Mouse (Mus musculus): ENCODE measurements around the gene Milr1. TPM values are rescaled to one million over a fixed set of nuclear protein-coding genes. Genes with fewer than 3 reads are reported as not detected.
A peak's percentile ranks its signal among the peaks of the same experiment; 100 is the strongest.
"Not testable (repeated sequence)": the region's sequence is repeated elsewhere in the genome, so short reads cannot be mapped to it uniquely, and the experiment has no call there.

Gene Milr1
- polyA plus RNA-seq, 1 experiment from 2014 or later: 5.1 TPM

DNA sequence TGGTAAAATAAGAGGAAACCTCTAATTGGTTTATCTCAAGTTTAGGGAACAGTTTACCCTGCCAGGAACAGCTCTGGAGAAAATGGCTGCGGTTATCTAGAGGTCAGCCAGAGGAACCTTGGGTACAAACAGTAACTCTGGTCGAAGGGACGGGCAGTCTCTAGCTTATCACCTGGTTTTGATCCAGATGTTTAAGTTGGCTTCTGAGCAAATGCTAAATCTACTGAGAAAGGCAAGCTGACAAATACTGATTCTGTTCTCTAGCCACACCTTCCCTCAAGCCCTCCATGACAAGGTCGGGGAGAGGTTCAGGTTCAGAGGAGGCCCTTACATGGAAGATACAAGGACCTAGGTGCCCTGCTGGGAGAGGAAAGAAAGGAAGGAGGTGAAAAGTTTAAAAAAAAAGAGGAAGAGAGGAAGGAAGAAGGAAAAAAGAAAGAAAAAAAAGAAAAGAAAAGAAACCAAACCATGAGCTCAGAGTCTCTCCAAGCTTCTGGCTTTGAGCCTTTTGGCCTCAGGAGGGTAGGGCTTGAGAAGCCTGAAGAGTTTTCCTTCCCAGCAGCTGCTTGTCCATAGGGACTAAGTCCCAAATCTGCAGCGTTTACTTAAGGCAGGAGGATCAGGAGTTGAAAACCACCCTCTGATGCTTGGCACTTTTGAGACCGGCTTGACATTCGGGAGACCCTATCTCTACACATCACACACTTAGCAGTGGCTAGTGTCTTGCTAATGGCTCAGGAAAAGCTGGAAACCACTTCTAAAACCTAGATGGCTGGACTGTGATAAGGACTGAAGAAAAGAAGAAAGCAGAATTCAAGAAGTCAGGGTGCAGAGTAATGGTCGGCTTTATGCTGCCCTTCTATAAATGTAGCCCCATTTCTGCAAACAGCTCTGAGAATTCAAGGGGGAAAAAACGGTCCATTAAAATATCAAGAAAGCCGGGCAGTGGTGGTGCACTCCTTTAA, 22.3 kb upstream of the Milr1 start:
- no peaks in the 10 kb centered on the region for H3K36me3 ChIP-seq (replicated peaks; ENCODE audit: insufficient read depth, low read length)
- ATAC-seq: peak; percentile 54
- DNase-seq: no peak
- peaks cover 12% of the 10 kb centered on the region for H3K4me1 ChIP-seq (ENCODE audit: insufficient read depth)
- WGBS (ENCODE audit: insufficient replicate concordance): 48% methylated on average over 10 of the region's 10 CpGs
- no peak overlapping the region for H3K4me2 ChIP-seq (ENCODE audit: low read depth, low read length)
- no peak overlapping the region for H3K9ac ChIP-seq (replicated peaks)
- H3K9me3 ChIP-seq (ENCODE audit: low read length): no peaks in the 10 kb centered on the region
- H3K27me3 ChIP-seq (ENCODE audit: insufficient read depth, low read length): no peaks in the 10 kb centered on the region
- H3K27ac ChIP-seq (ENCODE audit: low read depth): no peak overlapping the region
- TF ChIP-seq CTCF (IDR thresholded peaks at IDR 0.05; ENCODE audit: low read depth) (no peak), EP300 (IDR thresholded peaks at IDR 0.05; ENCODE audit: low read depth) (0 out of 2 replicates have a peak, but pooled peaks have one; percentile 19)
- no peak overlapping the region for H3K4me3 ChIP-seq (ENCODE audit: low read depth, low read length)

GRCm38 (mm10) chr11:106729656-106730055, 21.4 kb upstream of the Milr1 start:
- H3K9ac ChIP-seq (replicated peaks): no peak overlapping the region
- H3K9me3 ChIP-seq (ENCODE audit: low read length): no peaks in the 10 kb centered on the region
- H3K27ac ChIP-seq (ENCODE audit: low read depth): no peak overlapping the region
- H3K4me2 ChIP-seq (ENCODE audit: low read depth, low read length): no peak overlapping the region
- H3K27me3 ChIP-seq (ENCODE audit: insufficient read depth, low read length): no peaks in the 10 kb centered on the region
- ATAC-seq (no peak), DNase-seq (no peak)
- no peak overlapping the region for H3K4me3 ChIP-seq (ENCODE audit: low read depth, low read length)
- H3K36me3 ChIP-seq (replicated peaks; ENCODE audit: insufficient read depth, low read length): no peaks in the 10 kb centered on the region
- TF ChIP-seq EP300 (IDR thresholded peaks at IDR 0.05; ENCODE audit: low read depth): no peak
- TF ChIP-seq CTCF (IDR thresholded peaks at IDR 0.05; ENCODE audit: low read depth): no peak
- WGBS (ENCODE audit: insufficient replicate concordance): 92% methylated on average over 1 of the region's 1 CpGs
- peaks cover 12% of the 10 kb centered on the region for H3K4me1 ChIP-seq (ENCODE audit: insufficient read depth)

GRCm38 (mm10) chr11:106730714-106731113, 20.3 kb upstream of the Milr1 start:
- DNase-seq (no peak), ATAC-seq (no peak)
- Histone ChIP-seq H3K27me3 (ENCODE audit: insufficient read depth, low read length) (no peaks in the 10 kb centered on the region), H3K4me2 (ENCODE audit: low read depth, low read length) (no peak overlapping the region), H3K27ac (ENCODE audit: low read depth) (no peak overlapping the region), H3K36me3 (replicated peaks; ENCODE audit: insufficient read depth, low read length) (no peaks in the 10 kb centered on the region), H3K4me3 (ENCODE audit: low read depth, low read length) (no peak overlapping the region), H3K9me3 (ENCODE audit: low read length) (no peaks in the 10 kb centered on the region), H3K4me1 (ENCODE audit: insufficient read depth) (peaks cover 12% of the 10 kb centered on the region), H3K9ac (replicated peaks) (no peak overlapping the region)
- TF ChIP-seq EP300 (IDR thresholded peaks at IDR 0.05; ENCODE audit: low read depth) (no peak), CTCF (IDR thresholded peaks at IDR 0.05; ENCODE audit: low read depth) (no peak)
- 40% methylated on average over 4 of the region's 4 CpGs for WGBS (ENCODE audit: insufficient replicate concordance)

GRCm38 (mm10) chr11:106736614-106737013, 14.4 kb upstream of the Milr1 start:
- Histone ChIP-seq H3K27ac (ENCODE audit: low read depth) (no peak overlapping the region), H3K4me2 (ENCODE audit: low read depth, low read length) (no peak overlapping the region), H3K36me3 (replicated peaks; ENCODE audit: insufficient read depth, low read length) (no peaks in the 10 kb centered on the region), H3K4me1 (ENCODE audit: insufficient read depth) (no peaks in the 10 kb centered on the region), H3K9me3 (ENCODE audit: low read length) (no peaks in the 10 kb centered on the region), H3K27me3 (ENCODE audit: insufficient read depth, low read length) (no peaks in the 10 kb centered on the region), H3K9ac (replicated peaks) (no peak overlapping the region), H3K4me3 (ENCODE audit: low read depth, low read length) (no peak overlapping the region)
- 77% methylated on average over 3 of the region's 3 CpGs for WGBS (ENCODE audit: insufficient replicate concordance)
- ATAC-seq: no peak
- TF ChIP-seq EP300 (IDR thresholded peaks at IDR 0.05; ENCODE audit: low read depth) (no peak), CTCF (IDR thresholded peaks at IDR 0.05; ENCODE audit: low read depth) (no peak)
- DNase-seq: no peak

DNA sequence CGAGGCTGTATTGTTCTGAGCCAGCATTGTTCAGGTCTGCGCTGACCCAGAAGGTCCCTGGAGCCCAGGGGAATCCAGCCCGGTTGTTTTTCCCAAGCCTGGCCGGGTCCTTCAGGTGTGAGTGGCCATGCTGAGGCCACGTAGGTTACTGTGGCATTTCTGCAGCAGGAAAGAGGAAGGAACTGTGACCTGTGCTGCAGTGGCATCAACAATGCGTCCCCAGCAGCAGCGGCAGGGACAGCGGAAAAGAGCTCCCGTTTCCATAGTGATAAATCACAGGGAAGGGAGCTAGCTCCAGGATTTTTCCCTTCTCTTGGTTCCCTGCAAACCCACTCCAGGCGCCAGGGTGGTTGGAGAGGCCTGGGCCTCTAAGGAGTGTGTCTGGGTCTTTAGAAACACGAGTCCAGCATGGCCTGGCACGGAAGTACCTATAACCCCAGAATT, 13.8 kb upstream of the Milr1 start:
- WGBS (ENCODE audit: insufficient replicate concordance): 53% methylated on average over 12 of the region's 12 CpGs
- H3K27me3 ChIP-seq (ENCODE audit: insufficient read depth, low read length): no peaks in the 10 kb centered on the region
- no peak for ATAC-seq
- no peaks in the 10 kb centered on the region for H3K4me1 ChIP-seq (ENCODE audit: insufficient read depth)
- no peak overlapping the region for H3K4me2 ChIP-seq (ENCODE audit: low read depth, low read length)
- H3K9ac ChIP-seq (replicated peaks): no peak overlapping the region
- H3K27ac ChIP-seq (ENCODE audit: low read depth): no peak overlapping the region
- no peaks in the 10 kb centered on the region for H3K36me3 ChIP-seq (replicated peaks; ENCODE audit: insufficient read depth, low read length)
- no peak for TF ChIP-seq CTCF (IDR thresholded peaks at IDR 0.05; ENCODE audit: low read depth)
- TF ChIP-seq EP300 (IDR thresholded peaks at IDR 0.05; ENCODE audit: low read depth): no peak
- no peak overlapping the region for H3K4me3 ChIP-seq (ENCODE audit: low read depth, low read length)
- H3K9me3 ChIP-seq (ENCODE audit: low read length): no peaks in the 10 kb centered on the region
- DNase-seq: no peak

GRCm38 (mm10) chr11:106739116-106739515, 11.9 kb upstream of the Milr1 start:
- Histone ChIP-seq H3K9me3 (ENCODE audit: low read length) (no peaks in the 10 kb centered on the region), H3K9ac (replicated peaks) (no peak overlapping the region), H3K27me3 (ENCODE audit: insufficient read depth, low read length) (no peaks in the 10 kb centered on the region), H3K4me1 (ENCODE audit: insufficient read depth) (no peaks in the 10 kb centered on the region), H3K36me3 (replicated peaks; ENCODE audit: insufficient read depth, low read length) (no peaks in the 10 kb centered on the region), H3K4me2 (ENCODE audit: low read depth, low read length) (no peak overlapping the region), H3K4me3 (ENCODE audit: low read depth, low read length) (no peak overlapping the region), H3K27ac (ENCODE audit: low read depth) (no peak overlapping the region)
- TF ChIP-seq CTCF (IDR thresholded peaks at IDR 0.05; ENCODE audit: low read depth) (no peak), EP300 (IDR thresholded peaks at IDR 0.05; ENCODE audit: low read depth) (no peak)
- no peak for ATAC-seq
- 82% methylated on average over 2 of the region's 2 CpGs for WGBS (ENCODE audit: insufficient replicate concordance)
- no peak for DNase-seq

- 90% methylated on average over 8 of the region's 8 CpGs for WGBS (ENCODE audit: insufficient replicate concordance)
- DNase-seq; H3K9me3 ChIP-seq (ENCODE audit: low read length); H3K9ac ChIP-seq (replicated peaks); H3K4me1 ChIP-seq (ENCODE audit: insufficient read depth); H3K4me3 ChIP-seq (ENCODE audit: low read depth, low read length); H3K36me3 ChIP-seq (replicated peaks; ENCODE audit: insufficient read depth, low read length); H3K27me3 ChIP-seq (ENCODE audit: insufficient read depth, low read length); H3K27ac ChIP-seq (ENCODE audit: low read depth); H3K4me2 ChIP-seq (ENCODE audit: low read depth, low read length); ATAC-seq: not testable (repeated sequence)
Measured at GRCm38 (mm10) chr11:106740724-106741123, 10.3 kb upstream of the Milr1 start.
